Mouse (Mus musculus) adrenal gland, adult 2 months (tissue): Measurements from ENCODE around the gene Ptpra. TPM values are rescaled to one million over a fixed set of nuclear protein-coding genes. Genes with fewer than 3 reads are reported as not detected.
A peak's percentile ranks its signal among the peaks of the same experiment; 100 is the strongest.

Source experiments
- DNase-seq: peaks from one replicate; pipeline ENCODE4 v3.0.0; 2021
- polyA plus RNA-seq: library from polyadenylated mRNA; depleted of rRNA; stranded (reverse); fragments of >200 nt; gene quantifications from 2 replicates; pipeline ENCODE4 v1.2.3, GENCODE M21; 2012
- total RNA-seq, 2 experiments: library from RNA; stranded (reverse); gene quantifications; 2 replicates each; pipeline ENCODE4 v1.2.3; 2021

The Ptpra gene
- total and polyA plus RNA-seq, 3 experiments = 80.0 to 145 (median 125) TPM

GRCm38 (mm10) chr2:130442162-130442561 is 7.9 kb upstream of the Ptpra start:
- no peak for DNase-seq

GRCm38 (mm10) chr2:130448449-130448848 is 1.6 kb upstream of the Ptpra start:
- DNase-seq = no peak

- no peak for DNase-seq
Measured at GRCm38 (mm10) chr2:130449021-130449793, 871 bp upstream of the Ptpra start.

- no peak for DNase-seq
Measured at GRCm38 (mm10) chr2:130450434-130450796, 337 bp downstream of the Ptpra start.

- DNase-seq = no peak
Measured at GRCm38 (mm10) chr2:130451086-130451726, 1.1 kb downstream of the Ptpra start.

- DNase-seq = no peak
Measured at GRCm38 (mm10) chr2:130451727-130452090, 1.6 kb downstream of the Ptpra start.

- DNase-seq = no peak
Measured at GRCm38 (mm10) chr2:130452266-130452665, 2.2 kb downstream of the Ptpra start.

- DNase-seq = no peak
Measured at GRCm38 (mm10) chr2:130453421-130453820, 3.3 kb downstream of the Ptpra start.

- DNase-seq = no peak
Measured at GRCm38 (mm10) chr2:130454748-130455370, 4.8 kb downstream of the Ptpra start.

- DNase-seq = no peak
Measured at GRCm38 (mm10) chr2:130457871-130458270, 7.8 kb downstream of the Ptpra start.

- DNase-seq = no peak
Measured at GRCm38 (mm10) chr2:130459576-130459975, 9.5 kb downstream of the Ptpra start.

- DNase-seq = no peak
Measured at GRCm38 (mm10) chr2:130461287-130462071, 11.4 kb downstream of the Ptpra start.

- no peak for DNase-seq
Measured at GRCm38 (mm10) chr2:130466438-130466837, 16.4 kb downstream of the Ptpra start.

- DNase-seq = no peak
Measured at GRCm38 (mm10) chr2:130469366-130469765, 19.3 kb downstream of the Ptpra start.

- DNase-seq = no peak
Measured at GRCm38 (mm10) chr2:130469935-130470334, 19.9 kb downstream of the Ptpra start.

- no peak for DNase-seq
Measured at GRCm38 (mm10) chr2:130472908-130473510, 22.9 kb downstream of the Ptpra start.

- no peak for DNase-seq
Measured at GRCm38 (mm10) chr2:130475764-130476163, 25.7 kb downstream of the Ptpra start.

- no peak for DNase-seq
Measured at GRCm38 (mm10) chr2:130476666-130477297, 26.7 kb downstream of the Ptpra start.

- DNase-seq = no peak
Measured at GRCm38 (mm10) chr2:130482177-130482576, 32.1 kb downstream of the Ptpra start.

GRCm38 (mm10) chr2:130482700-130483099 is 32.6 kb downstream of the Ptpra start:
- DNase-seq = peak; percentile 38

GRCm38 (mm10) chr2:130484206-130484605 is 34.1 kb downstream of the Ptpra start:
- peak; percentile 40 for DNase-seq

- no peak for DNase-seq
Measured at GRCm38 (mm10) chr2:130488002-130488401, 37.9 kb downstream of the Ptpra start.
